Mouse (Mus musculus) limb, embryonic 12.5 days (tissue): ENCODE data around the gene Rfx2. TPM values are rescaled to one million over a fixed set of nuclear protein-coding genes. Genes with fewer than 3 reads are reported as not detected.

Experiments used
- ATAC-seq: fragments of 200-750 bp; cut with Nextera tagmentation; 2 replicates; pipeline ENCODE4 v1.8.0; 2017; ENCODE audit warnings: low read depth, moderate TSS enrichment; ENCODE audit not compliant: insufficient number of reproducible peaks, insufficient read depth, low FRiP score, low TSS enrichment
- H3K27ac ChIP-seq: fragments of 300-500 bp; sonication (generic); 2 replicates; pipeline ENCODE4 v1.5.1; 2016; ENCODE audit warnings: mild to moderate bottlenecking, moderate library complexity
- H3K27me3 ChIP-seq: fragments of 300-500 bp; sonication (generic); 2 replicates; pipeline ENCODE4 v1.6.1; 2016; ENCODE audit warnings: mild to moderate bottlenecking, moderate library complexity
- H3K36me3 ChIP-seq: fragments of 300-500 bp; sonication (generic); 2 replicates; pipeline ENCODE4 v1.6.1; 2016; ENCODE audit warnings: mild to moderate bottlenecking, moderate library complexity
- H3K4me1 ChIP-seq: fragments of 300-500 bp; sonication (generic); replicated peaks from 2 replicates; pipeline ENCODE4 v1.6.1; 2016
- H3K4me2 ChIP-seq: fragments of 300-500 bp; sonication (generic); 2 replicates; pipeline ENCODE4 v1.6.1; 2016; ENCODE audit warnings: mild to moderate bottlenecking, moderate library complexity
- H3K4me3 ChIP-seq: fragments of 300-500 bp; sonication (generic); replicated peaks from 2 replicates; pipeline ENCODE4 v1.5.1; 2016; ENCODE audit warnings: mild to moderate bottlenecking
- H3K9ac ChIP-seq: fragments of 300-500 bp; sonication (generic); replicated peaks from 2 replicates; pipeline ENCODE4 v1.6.1; 2016; ENCODE audit warnings: mild to moderate bottlenecking, moderate library complexity
- H3K9me3 ChIP-seq: fragments of 300-500 bp; sonication (generic); 2 replicates; pipeline ENCODE4 v1.6.1; 2016; ENCODE audit warnings: mild to moderate bottlenecking, moderate library complexity
- WGBS: fragments of 180-500 bp; shearing (Covaris S2); methylation state at CpG from one replicate; pipeline ENCODE4 v1.1.7; 2016; 5-methylcytosine and 5-hydroxymethylcytosine counted together
- polyA plus RNA-seq: library from polyadenylated mRNA; unstranded; fragments of >200 nt; fragmentation: Nextera tagmentation; extraction: Ambion mirVana; gene quantifications from 2 replicates; pipeline ENCODE4 v1.2.1, GENCODE M21; 2016

The Rfx2 gene
- polyA plus RNA-seq, 1 experiment from 2014 or later = 4.1 TPM

DNA sequence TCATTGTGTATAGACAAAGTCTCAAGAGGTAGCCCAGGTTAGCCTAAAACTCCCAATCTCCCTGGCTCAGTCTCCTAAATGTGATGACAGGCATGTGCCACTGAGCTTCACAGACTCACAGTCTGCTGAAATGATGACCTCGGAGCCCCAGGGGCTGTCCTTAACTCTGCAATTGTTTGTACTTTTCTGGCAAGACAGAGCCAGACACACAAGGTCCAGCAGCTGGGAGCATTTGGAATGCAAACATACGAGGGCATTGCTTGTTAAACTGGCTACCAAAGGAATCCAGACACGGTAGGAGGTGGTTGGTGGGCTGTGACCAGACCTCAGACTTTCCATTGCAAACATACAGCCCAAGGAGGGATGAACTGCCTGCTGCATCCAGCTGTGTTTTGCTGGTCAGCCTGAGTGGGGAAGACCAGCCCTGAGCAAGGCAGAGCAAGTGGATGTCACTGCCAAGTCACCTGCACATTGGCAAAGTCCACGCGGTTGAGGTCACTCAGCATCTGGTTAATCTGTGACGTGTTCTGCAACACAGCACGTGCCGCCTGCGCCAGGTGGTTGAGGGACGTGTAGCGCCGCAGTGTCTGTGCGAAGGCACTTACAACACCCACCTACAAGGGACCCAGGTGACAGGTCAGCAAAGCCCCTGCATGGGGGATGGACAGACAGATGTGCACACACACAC is 50.4 kb downstream of the Rfx2 start:
- H3K9me3 ChIP-seq = peaks cover 9% of the 10 kb centered on the region; the same call in 1 of the 2 replicates
- H3K36me3 ChIP-seq = peaks cover 12% of the 10 kb centered on the region; the same call in 1 of the 2 replicates
- no peak overlapping the region for H3K4me3 ChIP-seq
- H3K4me2 ChIP-seq = no peak overlapping the region
- no peak overlapping the region for H3K27ac ChIP-seq
- H3K27me3 ChIP-seq = no peaks in the 10 kb centered on the region
- 85% methylated on average over 13 of the region's 13 CpGs for WGBS
- H3K9ac ChIP-seq = no peak overlapping the region
- ATAC-seq = no peak
- no peaks in the 10 kb centered on the region for H3K4me1 ChIP-seq

DNA sequence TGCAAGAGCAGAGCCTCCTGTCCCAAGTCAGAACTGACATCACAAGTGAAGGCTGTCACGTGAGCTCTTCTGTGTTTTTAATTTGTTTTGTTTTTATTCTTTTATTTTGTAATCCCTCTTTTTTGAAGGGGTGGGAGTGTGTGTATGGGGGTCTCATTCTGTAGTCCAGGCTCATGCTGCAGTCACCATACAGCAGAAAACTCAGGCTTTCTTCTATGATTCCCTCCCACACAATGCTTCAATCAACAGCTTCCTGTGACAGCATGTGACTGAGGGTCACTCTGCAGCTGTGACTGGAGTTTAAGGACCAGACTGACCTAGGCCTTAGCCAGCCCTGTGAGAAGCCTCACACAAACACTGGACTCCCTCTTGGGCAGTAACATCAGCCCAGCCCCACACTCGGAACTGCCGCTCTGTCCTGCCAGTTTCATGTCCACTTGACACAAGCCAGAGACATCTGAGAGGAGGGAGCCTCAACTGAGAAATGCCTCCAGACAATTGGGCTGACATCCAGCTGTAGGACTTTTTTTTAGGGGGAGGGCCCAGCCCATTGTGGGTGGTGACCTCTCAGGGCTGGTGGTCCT is 51.9 kb downstream of the Rfx2 start:
- ATAC-seq = no peak
- Histone ChIP-seq H3K9ac (no peak overlapping the region), H3K9me3 (peaks cover 9% of the 10 kb centered on the region; the same call in 1 of the 2 replicates), H3K27me3 (no peaks in the 10 kb centered on the region), H3K4me1 (no peaks in the 10 kb centered on the region), H3K4me2 (no peak overlapping the region), H3K27ac (no peak overlapping the region), H3K4me3 (no peak overlapping the region), H3K36me3 (peaks cover 12% of the 10 kb centered on the region; the same call in 1 of the 2 replicates)
- 39% methylated on average over 3 of the region's 3 CpGs for WGBS

DNA sequence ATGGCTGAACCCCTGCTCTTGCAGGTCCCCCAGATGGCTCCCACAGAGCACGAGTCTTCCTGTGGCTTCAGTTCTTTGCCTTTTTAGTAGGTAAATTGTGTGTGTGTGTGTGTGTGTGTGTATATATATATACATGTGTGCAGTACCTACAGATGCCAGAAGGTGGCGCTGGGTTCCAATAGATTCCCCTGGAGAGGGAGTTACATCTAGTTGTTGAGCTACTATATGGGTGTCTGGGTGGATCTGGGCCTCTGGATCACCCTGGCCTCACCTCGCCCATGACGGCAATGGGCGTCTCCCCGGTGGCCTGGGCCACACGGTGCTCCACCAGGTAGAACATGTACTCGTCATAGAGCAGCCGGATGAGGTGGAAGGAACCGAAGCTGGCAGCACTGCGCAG is 53.2 kb downstream of the Rfx2 start:
- Histone ChIP-seq H3K4me3 (no peak overlapping the region), H3K9me3 (peaks cover 9% of the 10 kb centered on the region; the same call in 1 of the 2 replicates), H3K4me2 (no peak overlapping the region), H3K9ac (no peak overlapping the region), H3K27ac (no peak overlapping the region), H3K27me3 (no peaks in the 10 kb centered on the region), H3K4me1 (no peaks in the 10 kb centered on the region), H3K36me3 (peaks cover 12% of the 10 kb centered on the region; the same call in 1 of the 2 replicates)
- ATAC-seq = no peak
- 94% methylated on average over 11 of the region's 11 CpGs for WGBS

DNA sequence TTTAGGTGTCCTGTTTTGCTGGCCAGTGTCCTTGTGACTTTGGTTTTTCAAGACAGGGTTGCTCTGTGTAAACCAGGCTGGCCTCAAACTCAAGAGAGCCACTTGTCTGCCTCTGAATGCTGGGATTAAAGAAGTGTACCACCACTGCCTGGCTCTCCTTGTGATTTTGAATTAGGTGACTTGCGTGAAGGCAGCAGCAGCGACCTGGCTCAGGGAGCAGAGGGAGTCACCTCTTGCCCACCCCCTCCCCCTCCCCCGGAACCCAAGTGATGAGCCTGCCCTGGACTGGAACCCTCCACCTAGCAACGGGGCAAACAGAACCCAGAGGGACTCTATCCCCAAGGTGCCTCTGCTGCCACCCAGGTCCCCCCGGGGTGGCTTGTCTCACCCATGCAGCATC is 60.9 kb downstream of the Rfx2 start, which contains the start of gene Prr22:
Prr22 (plus strand) TSS at position 301 of the 400 bp plus-strand sequence.
- Histone ChIP-seq H3K27me3 (no peaks in the 10 kb centered on the region), H3K4me2 (no peak within 1 kb of the TSS), H3K9ac (no peak within 1 kb of the TSS), H3K4me3 (no peak within 1 kb of the TSS), H3K4me1 (peaks cover 7% of the 10 kb centered on the region), H3K36me3 (peaks cover 54% of the 10 kb centered on the region), H3K9me3 (no peaks in the 10 kb centered on the region), H3K27ac (no peak within 1 kb of the TSS)
- ATAC-seq = no peak
- WGBS = 94% methylated on average over 5 of the region's 5 CpGs

DNA sequence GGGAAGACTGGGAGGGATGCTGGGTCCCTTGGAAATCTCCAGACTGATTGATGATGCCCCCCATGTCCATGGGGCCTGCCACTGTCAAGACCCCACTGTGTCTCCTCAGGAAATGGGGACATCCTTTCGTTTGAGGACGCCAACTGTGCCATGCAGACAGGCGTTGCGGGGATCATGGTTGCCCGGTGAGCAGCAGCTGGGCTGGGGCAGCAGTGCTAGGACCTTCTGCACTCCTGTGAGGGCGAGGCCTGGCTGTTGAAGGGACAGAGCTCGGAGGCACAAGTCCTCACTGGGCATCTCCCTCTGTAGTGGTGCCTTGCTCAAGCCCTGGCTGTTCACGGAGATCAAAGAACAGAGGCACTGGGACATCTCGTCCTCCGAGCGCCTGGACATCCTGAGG is 61.9 kb downstream of the Rfx2 start:
- Histone ChIP-seq H3K27ac (no peak overlapping the region), H3K9ac (no peak overlapping the region), H3K9me3 (no peaks in the 10 kb centered on the region), H3K4me3 (no peak overlapping the region), H3K4me1 (peaks cover 7% of the 10 kb centered on the region), H3K4me2 (no peak overlapping the region), H3K27me3 (no peaks in the 10 kb centered on the region), H3K36me3 (peaks cover 54% of the 10 kb centered on the region)
- no peak for ATAC-seq
- 93% methylated on average over 11 of the region's 11 CpGs for WGBS

DNA sequence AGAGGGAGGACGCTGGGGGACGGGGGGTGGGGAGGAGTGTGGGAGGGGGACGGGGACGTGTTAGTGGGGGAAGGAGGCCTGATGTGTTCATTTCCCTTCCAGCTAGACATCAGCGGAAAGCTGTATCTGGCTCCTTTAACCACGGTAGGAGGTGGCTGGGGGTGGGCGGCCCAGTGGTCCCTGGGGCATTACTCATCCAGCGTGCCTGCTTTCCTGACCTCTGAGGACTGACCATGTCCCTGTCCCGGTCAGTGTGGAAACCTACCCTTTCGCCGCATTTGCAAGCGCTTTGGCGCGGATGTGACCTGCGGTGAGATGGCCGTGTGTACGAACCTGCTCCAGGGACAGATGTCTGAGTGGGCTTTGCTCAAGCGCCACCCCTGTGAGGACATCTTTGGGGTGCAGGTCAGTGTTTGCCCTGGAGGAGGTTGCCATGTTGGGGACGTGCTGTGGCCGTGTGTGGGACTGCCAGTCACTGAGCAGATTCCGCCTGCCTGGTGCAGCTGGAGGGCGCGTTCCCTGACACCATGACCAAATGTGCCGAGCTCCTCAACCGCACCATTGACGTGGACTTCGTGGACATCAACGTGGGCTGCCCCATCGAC is 63.2 kb downstream of the Rfx2 start:
- H3K4me3 ChIP-seq = no peak overlapping the region
- H3K27ac ChIP-seq = no peak overlapping the region
- ATAC-seq = no peak
- no peaks in the 10 kb centered on the region for H3K9me3 ChIP-seq
- no peak overlapping the region for H3K4me2 ChIP-seq
- WGBS = 93% methylated on average over 29 of the region's 29 CpGs
- H3K36me3 ChIP-seq = peaks cover 54% of the 10 kb centered on the region
- peaks cover 15% of the 10 kb centered on the region for H3K4me1 ChIP-seq
- H3K27me3 ChIP-seq = no peaks in the 10 kb centered on the region
- no peak overlapping the region for H3K9ac ChIP-seq

DNA sequence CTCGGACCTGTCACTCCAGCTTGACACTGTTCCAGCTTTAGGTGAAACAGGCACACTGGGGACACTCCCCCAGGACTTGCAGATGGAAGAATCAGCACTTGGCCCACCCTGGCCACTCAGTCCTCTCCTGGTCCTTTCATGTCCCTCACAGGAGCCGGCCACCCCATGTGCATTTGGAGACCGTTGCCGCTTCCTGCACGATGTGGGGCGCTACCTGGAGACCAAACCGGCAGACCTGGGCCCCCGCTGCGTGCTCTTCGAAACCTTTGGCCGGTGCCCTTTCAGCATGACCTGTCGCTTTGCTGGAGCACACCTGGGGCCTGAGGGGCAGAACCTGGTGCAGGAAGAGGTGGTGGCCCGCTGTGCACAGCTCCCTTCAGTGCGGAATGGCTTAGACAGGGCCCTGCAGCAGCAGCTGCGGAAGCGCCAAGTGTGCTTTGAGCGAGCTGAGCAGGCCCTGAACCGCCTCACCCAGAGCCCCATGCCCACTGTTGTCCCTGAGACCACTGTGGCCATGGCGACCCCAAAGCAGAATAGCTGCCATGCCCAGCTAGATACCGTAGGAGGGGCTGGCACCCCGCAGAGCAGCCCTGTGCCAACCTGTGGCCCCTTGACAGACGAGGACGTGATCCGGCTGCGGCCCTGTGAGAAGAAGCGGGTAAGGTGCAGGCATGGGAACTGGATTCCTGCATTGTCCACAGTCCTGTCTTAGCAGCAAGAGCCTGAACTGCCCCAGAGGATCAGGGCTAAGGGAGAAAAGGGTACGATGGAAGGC is 64.0 kb downstream of the Rfx2 start:
- Histone ChIP-seq H3K4me2 (no peak overlapping the region), H3K9ac (no peak overlapping the region), H3K27ac (no peak overlapping the region), H3K36me3 (peaks cover 54% of the 10 kb centered on the region), H3K4me3 (no peak overlapping the region), H3K4me1 (peaks cover 21% of the 10 kb centered on the region), H3K9me3 (no peaks in the 10 kb centered on the region), H3K27me3 (no peaks in the 10 kb centered on the region)
- WGBS = 90% methylated on average over 27 of the region's 27 CpGs
- ATAC-seq = no peak

DNA sequence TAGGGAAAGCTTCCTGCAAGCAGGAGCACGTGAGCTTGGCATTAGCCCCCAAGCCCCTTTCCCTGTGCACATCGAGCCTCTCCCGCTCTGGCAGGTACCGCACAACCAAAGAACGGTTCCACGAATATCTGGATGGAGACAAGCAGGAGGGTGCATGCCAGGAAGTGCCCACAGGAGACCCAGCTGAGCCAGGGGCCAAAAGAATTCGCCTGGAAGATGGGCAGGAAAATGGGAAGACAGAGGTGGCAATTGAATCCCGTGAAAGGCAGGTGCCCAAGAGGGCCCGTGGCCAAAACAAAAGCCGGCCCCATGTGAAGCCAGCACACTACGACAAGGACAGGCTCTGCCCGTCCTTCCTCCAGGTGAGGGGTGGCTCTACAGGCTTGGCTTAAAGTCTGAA is 65.4 kb downstream of the Rfx2 start:
- no peak; the same call in 1 of the 2 replicates for ATAC-seq
- WGBS = 57% methylated on average over 12 of the region's 12 CpGs
- H3K36me3 ChIP-seq = peaks cover 41% of the 10 kb centered on the region
- H3K4me2 ChIP-seq = peak overlapping the region; percentile 77
- peak overlapping the region; percentile 73 for H3K9ac ChIP-seq
- peak overlapping the region; percentile 75 for H3K4me3 ChIP-seq
- no peaks in the 10 kb centered on the region for H3K27me3 ChIP-seq
- H3K9me3 ChIP-seq = no peaks in the 10 kb centered on the region
- peak overlapping the region; percentile 95 for H3K27ac ChIP-seq
- H3K4me1 ChIP-seq = peaks cover 28% of the 10 kb centered on the region

DNA sequence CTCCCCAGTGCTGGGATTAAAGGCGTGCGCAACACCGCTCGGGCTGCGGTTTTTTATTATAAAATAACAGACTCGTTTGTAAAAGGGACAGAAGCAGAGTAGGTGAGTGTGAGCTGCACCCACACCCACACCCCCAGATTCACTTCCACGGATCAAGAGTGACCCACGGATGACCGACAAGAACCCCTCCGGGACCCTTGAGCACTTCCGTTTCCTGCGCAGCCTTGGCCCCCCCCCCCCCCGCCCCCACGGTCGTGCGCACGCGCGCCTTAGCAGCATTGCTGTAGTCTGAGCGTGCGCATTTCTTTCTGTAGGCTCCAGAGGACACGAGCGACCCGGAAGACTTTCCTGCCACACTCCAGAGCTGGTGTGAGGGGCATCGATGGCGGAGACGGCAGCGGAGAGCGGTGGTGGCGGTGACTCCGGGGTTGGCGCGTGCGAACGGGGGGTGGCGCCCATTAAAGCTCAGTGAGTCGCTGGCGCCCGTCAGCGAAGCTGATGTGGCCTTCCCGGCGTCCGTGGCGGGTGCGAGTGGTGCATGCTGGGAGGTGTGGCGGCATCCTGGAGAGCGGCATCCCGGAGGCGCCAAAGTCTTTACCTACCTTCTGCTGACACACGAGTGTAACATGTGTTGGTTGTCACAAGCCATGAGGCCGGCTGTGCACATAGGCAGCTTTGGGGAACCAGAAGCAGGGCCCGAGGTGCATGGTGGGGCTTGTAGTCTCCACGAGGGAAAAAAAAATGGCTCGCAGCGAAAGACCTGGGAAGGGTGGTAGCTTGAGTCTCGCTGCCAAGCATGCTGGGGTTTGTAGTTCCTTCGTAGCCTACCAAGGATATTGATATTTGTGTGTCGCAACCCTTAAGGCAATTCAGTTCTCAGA is 66.1 kb downstream of the Rfx2 start, which contains the start of gene Dus3l:
Dus3l (plus strand) TSS at position 284 of the 881 bp plus-strand sequence.
- Histone ChIP-seq H3K4me3 (peak within 1 kb of the TSS; percentile 75), H3K36me3 (peaks cover 34% of the 10 kb centered on the region), H3K27me3 (no peaks in the 10 kb centered on the region), H3K27ac (peak within 1 kb of the TSS; percentile 95), H3K4me2 (peak within 1 kb of the TSS; percentile 77), H3K9me3 (no peaks in the 10 kb centered on the region), H3K4me1 (peaks cover 35% of the 10 kb centered on the region), H3K9ac (peak within 1 kb of the TSS; percentile 73)
- ATAC-seq = peak; percentile 72
- WGBS = 1% methylated on average over 56 of the region's 58 CpGs

DNA sequence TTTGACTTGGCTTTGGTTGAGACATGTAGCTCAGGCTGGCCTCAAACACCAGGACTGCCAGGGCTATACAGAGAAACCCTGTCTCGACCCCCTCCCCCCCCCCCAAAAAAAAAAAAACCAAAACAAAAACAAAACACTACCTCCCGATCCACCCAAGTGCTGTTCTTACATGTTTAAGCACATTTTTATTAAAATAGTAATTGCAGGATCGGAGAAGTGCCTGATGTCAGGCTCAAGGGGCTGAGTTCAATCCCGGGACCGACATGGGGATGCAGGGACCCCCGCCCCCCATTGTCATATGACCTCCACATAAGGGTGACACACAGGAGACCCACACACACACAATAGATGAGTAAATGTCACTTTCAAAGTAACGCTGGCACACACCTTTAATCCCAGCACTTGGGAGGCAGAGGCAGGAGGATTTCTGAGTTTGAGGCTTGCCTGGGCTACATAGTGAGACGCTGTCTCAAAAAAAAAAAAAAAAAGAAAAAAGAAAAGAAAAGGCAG is 67.0 kb downstream of the Rfx2 start:
- Histone ChIP-seq H3K4me1 (peaks cover 44% of the 10 kb centered on the region), H3K9me3 (no peaks in the 10 kb centered on the region), H3K27me3 (no peaks in the 10 kb centered on the region), H3K9ac (no peak overlapping the region), H3K36me3 (peaks cover 25% of the 10 kb centered on the region), H3K4me3 (peak overlapping the region; percentile 75; the same call in 1 of the 2 replicates), H3K27ac (no peak overlapping the region), H3K4me2 (no peak overlapping the region)
- 79% methylated on average over 8 of the region's 8 CpGs for WGBS
- no peak for ATAC-seq
